Mouse (Mus musculus) heart, adult 10 weeks (tissue): ENCODE data around the gene Tm4sf19. TPM values are rescaled to one million over a fixed set of nuclear protein-coding genes. Genes with fewer than 3 reads are reported as not detected.

Experiments used
- polyA plus RNA-seq: library from polyadenylated mRNA; stranded (reverse); fragments of 350-450 nt; fragmentation: Illumina TruSeq; extraction: RNeasy Lipid Tissue Mini Kit (QIAGEN cat#74804); gene quantifications from one replicate; pipeline ENCODE4 v1.2.3, GENCODE M21; 2014; ENCODE audit warnings: low read depth, low replicate concordance

Gene Tm4sf19
- polyA plus RNA-seq = not detected

GRCm38 (mm10) chr16:32400267-32400666, at the start of gene Tm4sf19:
Tm4sf19 (plus strand) TSS chr16:32400506.

DNA sequence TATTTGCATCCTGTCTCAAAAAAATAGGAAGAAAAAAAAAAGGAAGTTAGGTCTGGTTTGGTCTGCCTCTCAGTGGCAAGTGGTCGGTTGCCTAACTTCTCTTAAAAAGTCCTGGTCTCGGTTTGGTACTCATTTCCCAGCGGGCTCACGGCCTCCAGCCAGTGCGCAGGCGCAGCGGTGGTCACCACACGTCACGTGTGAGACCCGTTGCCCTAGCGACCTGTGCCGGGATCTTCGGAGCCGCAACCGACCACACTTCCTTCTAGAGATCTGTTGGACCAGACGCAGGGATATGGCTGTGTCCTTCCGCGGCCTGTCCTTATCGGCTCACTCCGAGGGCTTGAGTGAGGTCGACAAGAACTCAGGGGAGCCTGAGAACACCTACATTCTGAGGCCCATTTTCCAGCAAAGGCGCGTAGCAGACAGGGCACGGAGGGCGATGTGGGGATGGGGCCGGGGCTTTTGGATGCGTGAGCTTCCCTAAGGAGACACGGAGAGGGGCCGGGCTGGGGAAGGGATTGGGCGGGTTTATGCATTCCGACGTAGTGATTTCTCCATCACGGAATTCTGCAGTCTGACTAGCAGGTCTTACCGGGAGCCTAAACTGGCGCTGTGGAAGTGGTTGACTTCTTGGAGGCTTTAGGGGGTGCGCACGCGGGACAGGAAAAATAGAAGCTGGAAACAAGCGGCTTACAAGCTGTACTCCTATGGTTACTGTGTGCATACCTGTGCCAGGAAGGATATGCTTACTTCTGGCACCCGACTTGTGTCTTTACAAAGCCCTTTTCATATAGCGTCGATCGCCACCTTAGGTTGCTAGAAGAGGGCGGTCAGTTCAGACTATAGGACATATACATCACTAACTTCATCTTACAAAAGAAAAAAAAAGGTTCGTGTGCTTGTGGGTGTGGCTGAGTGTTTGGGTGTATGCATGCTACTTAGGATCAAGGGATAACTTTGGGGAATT, 19.5 kb downstream of the Tm4sf19 start, which contains the start of gene Tctex1d2:
TSS of gene Tctex1d2 (plus strand) at position 186 of the 967 bp plus-strand sequence.

DNA sequence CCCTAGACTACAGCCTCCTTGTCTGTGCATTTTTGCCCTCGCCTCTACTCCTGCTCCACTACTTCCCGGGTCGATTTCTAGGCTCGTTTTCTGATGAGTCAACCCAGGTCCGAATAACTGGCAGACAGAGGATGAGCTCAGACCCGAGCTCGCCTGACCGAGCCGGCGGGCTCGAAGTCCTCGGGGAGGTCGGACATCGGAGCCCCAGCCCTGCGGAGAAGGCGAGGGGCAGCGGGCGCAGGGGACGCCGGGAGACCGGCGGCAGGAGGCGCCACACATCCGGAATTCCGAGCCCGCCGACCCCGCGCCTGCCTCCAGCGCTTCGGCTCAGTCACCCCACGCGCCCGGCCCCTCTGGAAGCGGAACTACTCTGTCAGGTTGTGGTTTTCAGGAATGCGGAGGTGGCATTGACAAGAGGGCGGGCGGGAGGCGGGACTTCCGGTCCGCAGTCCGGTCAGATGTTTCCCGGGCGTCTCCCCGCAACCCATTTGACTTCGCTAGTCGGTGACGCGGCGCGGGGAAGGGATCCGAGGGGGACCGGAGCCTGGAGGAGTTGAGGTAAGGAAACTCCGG, 30.3 kb downstream of the Tm4sf19 start, which contains the start of gene Pcyt1a:
TSS of gene Pcyt1a (plus strand) at position 448 of the 573 bp plus-strand sequence.

Other genes starting within 250 kb of the Tm4sf19 start
- 6.8 TPM for gene Nrros, start 234.9 kb upstream of the Tm4sf19 start, polyA plus RNA-seq
- not detected for gene Bex6, start 220.7 kb upstream of the Tm4sf19 start, polyA plus RNA-seq
- gene Fbxo45, start 153.3 kb upstream of the Tm4sf19 start, polyA plus RNA-seq = 11.7 TPM
- 12.2 TPM for gene Wdr53, start 153.3 kb upstream of the Tm4sf19 start, polyA plus RNA-seq
- 26.7 TPM for gene Smco1, start 129.0 kb upstream of the Tm4sf19 start, polyA plus RNA-seq
- 11.6 TPM for gene Rnf168, start 123.0 kb upstream of the Tm4sf19 start, polyA plus RNA-seq
- 8.4 TPM for gene Ubxn7, start 68.2 kb upstream of the Tm4sf19 start, polyA plus RNA-seq
- gene Tctex1d2, start 19.2 kb downstream of the Tm4sf19 start, polyA plus RNA-seq = 17.7 TPM
- gene Pcyt1a, start 30.4 kb downstream of the Tm4sf19 start, polyA plus RNA-seq = 71.4 TPM
- gene Slc51a, start 87.4 kb downstream of the Tm4sf19 start, polyA plus RNA-seq = 1.2 TPM
- gene Zdhhc19, start 95.8 kb downstream of the Tm4sf19 start, polyA plus RNA-seq = not detected
- gene Tfrc, start 208.4 kb downstream of the Tm4sf19 start, polyA plus RNA-seq = 22.2 TPM
- gene Tnk2, start 243.4 kb downstream of the Tm4sf19 start, polyA plus RNA-seq = 17.3 TPM